Mouse (Mus musculus) heart, postnatal 10 days (tissue): Measurements from ENCODE around the gene Sema7a. TPM values are rescaled to one million over a fixed set of nuclear protein-coding genes. Genes with fewer than 3 reads are reported as not detected.

Source experiments
- DNase-seq, 2 experiments: peaks; one replicate each; pipeline ENCODE4 v3.0.0; 2021
- intact Hi-C: fragments of 180-260 bp; cut with DNase I; formaldehyde crosslinking; loops from one replicate; pipeline ENCODE4 v1.15.1; 2025
- total RNA-seq, 2 experiments: library from RNA; stranded (reverse); gene quantifications; 2 replicates each; pipeline ENCODE4 v1.2.3; 2021

Gene Sema7a
- total RNA-seq, 2 experiments from 2014 or later, result 45.2 to 48.3 TPM

GRCm38 (mm10) chr9:57972776-57973439, 33.0 kb downstream of the Sema7a start:
- intact Hi-C loops, result loop anchor here (5.0 kb wide), 1 partner anchor 36 kb away; no protein-coding TSS in a partner anchor
- no peak for DNase-seq

- intact Hi-C loops, result loop anchor here (5.0 kb wide), 1 partner anchor 36 kb away; no protein-coding TSS in a partner anchor
- DNase-seq, result no peak
Measured at GRCm38 (mm10) chr9:57973440-57974066, 33.6 kb downstream of the Sema7a start.

GRCm38 (mm10) chr9:57974221-57974620, 34.3 kb downstream of the Sema7a start:
- intact Hi-C loops, result loop anchor here (5.0 kb wide), 1 partner anchor 37 kb away; no protein-coding TSS in a partner anchor
- no peak for DNase-seq

GRCm38 (mm10) chr9:57975200-57975821, 35.4 kb downstream of the Sema7a start:
- intact Hi-C loops, result no loop called here
- DNase-seq, result no peak

GRCm38 (mm10) chr9:57978025-57978424, 38.1 kb downstream of the Sema7a start:
- DNase-seq, result no peak
- intact Hi-C loops, result no loop called here

- DNase-seq, result no peak
- intact Hi-C loops, result no loop called here
Measured at GRCm38 (mm10) chr9:57978858-57979257, 38.9 kb downstream of the Sema7a start.

- no peak for DNase-seq
- intact Hi-C loops, result no loop called here
Measured at GRCm38 (mm10) chr9:57980570-57980969, 40.7 kb downstream of the Sema7a start.

GRCm38 (mm10) chr9:57985304-57985703, 45.4 kb downstream of the Sema7a start:
- no peak for DNase-seq
- intact Hi-C loops, result no loop called here

- intact Hi-C loops, result no loop called here
- no peak for DNase-seq
Measured at GRCm38 (mm10) chr9:57986293-57986692, 46.4 kb downstream of the Sema7a start.

- intact Hi-C loops, result loop anchor here (2.0 kb wide), 1 partner anchor 17 kb away; no protein-coding TSS in a partner anchor
- DNase-seq, result no peak
Measured at GRCm38 (mm10) chr9:57988098-57988497, 48.2 kb downstream of the Sema7a start.

GRCm38 (mm10) chr9:57989309-57989708, 49.4 kb downstream of the Sema7a start:
- intact Hi-C loops, result loop anchor here (2.0 kb wide), 1 partner anchor 19 kb away; no protein-coding TSS in a partner anchor
- no peak for DNase-seq

GRCm38 (mm10) chr9:57990438-57991110, 50.7 kb downstream of the Sema7a start:
- intact Hi-C loops, result loop anchor here (1.0 kb wide), 1 partner anchor 55 kb away; no protein-coding TSS in a partner anchor
- DNase-seq, result peak in 1 of 2 experiments; percentile 59

- intact Hi-C loops, result no loop called here
- no peak for DNase-seq
Measured at GRCm38 (mm10) chr9:57992060-57992459, 52.1 kb downstream of the Sema7a start.

- no peak for DNase-seq
- intact Hi-C loops, result no loop called here
Measured at GRCm38 (mm10) chr9:57992781-57993591, 53.1 kb downstream of the Sema7a start.

GRCm38 (mm10) chr9:57995282-57995681, 55.4 kb downstream of the Sema7a start:
- intact Hi-C loops, result loop anchor here (5.0 kb wide), 2 partner anchors 233 to 333 kb away; no protein-coding TSS in a partner anchor
- peak; percentile 55 to 57 for DNase-seq

GRCm38 (mm10) chr9:57997511-57998031, 57.7 kb downstream of the Sema7a start:
- no peak for DNase-seq
- intact Hi-C loops, result loop anchor here (1.0 to 5.0 kb wide), 5 partner anchors 62 to 335 kb away; no protein-coding TSS in a partner anchor

- peak; percentile 65 to 74 for DNase-seq
- intact Hi-C loops, result loop anchor here (1.0 to 5.0 kb wide), 5 partner anchors 63 to 336 kb away; no protein-coding TSS in a partner anchor
Measured at GRCm38 (mm10) chr9:57998032-57998659, 58.2 kb downstream of the Sema7a start.

GRCm38 (mm10) chr9:57998685-57999084, 58.8 kb downstream of the Sema7a start:
- no peak for DNase-seq
- intact Hi-C loops, result loop anchor here (1.0 to 5.0 kb wide), 5 partner anchors 63 to 336 kb away; no protein-coding TSS in a partner anchor

GRCm38 (mm10) chr9:57999676-58000075, 59.8 kb downstream of the Sema7a start:
- intact Hi-C loops, result loop anchor here (5.0 kb wide), 2 partner anchors 237 to 337 kb away; no protein-coding TSS in a partner anchor
- no peak for DNase-seq
